Mouse (Mus musculus) adrenal gland, adult 2 months (tissue): ENCODE results near the gene Mrtfb. TPM values are rescaled to one million over a fixed set of nuclear protein-coding genes. Genes with fewer than 3 reads are reported as not detected.

Experiments
- DNase-seq: peaks from one replicate; pipeline ENCODE4 v3.0.0; 2021
- polyA plus RNA-seq: library from polyadenylated mRNA; depleted of rRNA; stranded (reverse); fragments of >200 nt; gene quantifications from 2 replicates; pipeline ENCODE4 v1.2.3, GENCODE M21; 2012
- total RNA-seq, 2 experiments: library from RNA; stranded (reverse); gene quantifications; 2 replicates each; pipeline ENCODE4 v1.2.3; 2021

The Mrtfb gene
- total and polyA plus RNA-seq, 3 experiments, result 9.1 to 33.8 (median 27.2) TPM

GRCm38 (mm10) chr16:13351268-13351667, 95.0 kb downstream of the Mrtfb start:
- peak; percentile 32 for DNase-seq

- DNase-seq, result no peak
Measured at GRCm38 (mm10) chr16:13353927-13354326, 97.6 kb downstream of the Mrtfb start.

- DNase-seq, result peak; percentile 65
Measured at GRCm38 (mm10) chr16:13354431-13354830, 98.2 kb downstream of the Mrtfb start.

GRCm38 (mm10) chr16:13357806-13358679, 101.8 kb downstream of the Mrtfb start:
- DNase-seq, result peak; percentile 72

- DNase-seq, result no peak
Measured at GRCm38 (mm10) chr16:13358741-13359140, 102.5 kb downstream of the Mrtfb start.

- peak; percentile 12 for DNase-seq
Measured at GRCm38 (mm10) chr16:13359405-13359858, 103.2 kb downstream of the Mrtfb start.

GRCm38 (mm10) chr16:13360208-13360607, 103.9 kb downstream of the Mrtfb start:
- DNase-seq, result no peak

GRCm38 (mm10) chr16:13360835-13361234, 104.6 kb downstream of the Mrtfb start:
- DNase-seq, result no peak

GRCm38 (mm10) chr16:13363141-13363540, 106.9 kb downstream of the Mrtfb start:
- DNase-seq, result no peak

GRCm38 (mm10) chr16:13364145-13364544, 107.9 kb downstream of the Mrtfb start:
- no peak for DNase-seq

- DNase-seq, result no peak
Measured at GRCm38 (mm10) chr16:13366256-13366655, 110.0 kb downstream of the Mrtfb start.

- peak; percentile 24 for DNase-seq
Measured at GRCm38 (mm10) chr16:13366802-13367465, 110.7 kb downstream of the Mrtfb start.

GRCm38 (mm10) chr16:13367466-13367856, 111.2 kb downstream of the Mrtfb start:
- DNase-seq, result no peak

GRCm38 (mm10) chr16:13368645-13369044, 112.4 kb downstream of the Mrtfb start:
- no peak for DNase-seq

GRCm38 (mm10) chr16:13371740-13372287, 115.5 kb downstream of the Mrtfb start:
- DNase-seq, result peak; percentile 95

- no peak for DNase-seq
Measured at GRCm38 (mm10) chr16:13372899-13373533, 116.7 kb downstream of the Mrtfb start.

- DNase-seq, result no peak
Measured at GRCm38 (mm10) chr16:13376947-13377486, 120.7 kb downstream of the Mrtfb start.

- peak; percentile 59 for DNase-seq
Measured at GRCm38 (mm10) chr16:13378157-13378556, 121.9 kb downstream of the Mrtfb start.

- no peak for DNase-seq
Measured at GRCm38 (mm10) chr16:13379865-13380264, 123.6 kb downstream of the Mrtfb start.

- DNase-seq, result peak; percentile 71
Measured at GRCm38 (mm10) chr16:13381771-13382170, 125.5 kb downstream of the Mrtfb start.

- no peak for DNase-seq
Measured at GRCm38 (mm10) chr16:13387306-13387705, 131.0 kb downstream of the Mrtfb start.

- no peak for DNase-seq
Measured at GRCm38 (mm10) chr16:13400375-13400774, 144.1 kb downstream of the Mrtfb start.
